Mouse (Mus musculus) embryonic facial prominence, embryonic 11.5 days (tissue): Measurements from ENCODE around the gene Ttc39b. TPM values are rescaled to one million over a fixed set of nuclear protein-coding genes. Genes with fewer than 3 reads are reported as not detected.

Source experiments
- ATAC-seq: fragments of 200-750 bp; cut with Nextera tagmentation; replicated peaks from 2 replicates; pipeline ENCODE4 v1.8.0; 2017; ENCODE audit warnings: low read depth; ENCODE audit not compliant: insufficient number of reproducible peaks, low FRiP score, low TSS enrichment
- DNase-seq: peaks from one replicate; pipeline ENCODE4 v3.0.0-alpha.2; 2015; ENCODE audit warnings: low spot score
- H3K27ac ChIP-seq: fragments of 300-500 bp; sonication (generic); replicated peaks from 2 replicates; pipeline ENCODE4 v1.5.1; 2014; ENCODE audit warnings: mild to moderate bottlenecking, low read depth, low read length, control low read depth
- H3K27me3 ChIP-seq: fragments of 300-500 bp; sonication (generic); 2 replicates; pipeline ENCODE4 v1.6.1; 2014; ENCODE audit warnings: mild to moderate bottlenecking, low read length, moderate library complexity, mixed read lengths; ENCODE audit not compliant: control insufficient read depth, insufficient read depth
- H3K36me3 ChIP-seq: fragments of 300-500 bp; sonication (generic); replicated peaks from 2 replicates; pipeline ENCODE4 v1.6.1; 2014; ENCODE audit warnings: low read depth, mild to moderate bottlenecking, low read length, moderate library complexity, mixed read lengths; ENCODE audit not compliant: control insufficient read depth, insufficient read depth
- H3K4me1 ChIP-seq: fragments of 300-500 bp; sonication (generic); 2 replicates; pipeline ENCODE4 v1.6.1; 2014; ENCODE audit warnings: low read length, mixed read lengths; ENCODE audit not compliant: control insufficient read depth, insufficient read depth
- H3K4me2 ChIP-seq: fragments of 300-500 bp; sonication (generic); 2 replicates; pipeline ENCODE4 v1.6.1; 2014; ENCODE audit warnings: low read depth, mild to moderate bottlenecking, control low read depth, low read length, moderate library complexity
- H3K4me3 ChIP-seq: fragments of 300-500 bp; sonication (generic); 2 replicates; pipeline ENCODE4 v1.5.1; 2014; ENCODE audit warnings: low read depth, low read length, control low read depth
- H3K9ac ChIP-seq: fragments of 300-500 bp; sonication (generic); replicated peaks from 2 replicates; pipeline ENCODE4 v1.6.1; 2014; ENCODE audit warnings: mild to moderate bottlenecking, control low read depth, low read length
- H3K9me3 ChIP-seq: fragments of 300-500 bp; sonication (generic); replicated peaks from 2 replicates; pipeline ENCODE4 v1.6.1; 2016; ENCODE audit warnings: mild to moderate bottlenecking, low read length, inconsistent platforms, mixed read lengths; ENCODE audit not compliant: control insufficient read depth
- WGBS: fragments of 180-500 bp; shearing (Covaris S2); extraction: QIAGEN DNeasy Blood & Tissue Kit; methylation state at CpG from one replicate; pipeline ENCODE4 v1.1.7; 2014; 5-methylcytosine and 5-hydroxymethylcytosine counted together
- polyA plus RNA-seq: library from polyadenylated mRNA; unstranded; fragments of >200 nt; fragmentation: Nextera tagmentation; extraction: Ambion mirVana; gene quantifications from 2 replicates; pipeline ENCODE4 v1.2.1, GENCODE M21; 2014

Gene Ttc39b
- polyA plus RNA-seq, 1 experiment from 2014 or later = 3.1 TPM

- Histone ChIP-seq H3K27ac (no peak overlapping the region), H3K9ac (no peak overlapping the region), H3K4me2 (no peak overlapping the region), H3K36me3 (no peaks in the 10 kb centered on the region), H3K4me1 (no peaks in the 10 kb centered on the region), H3K9me3 (no peaks in the 10 kb centered on the region), H3K4me3 (no peak overlapping the region), H3K27me3 (no peaks in the 10 kb centered on the region)
- 73% methylated on average over 12 of the region's 12 CpGs for WGBS
- ATAC-seq (no peak), DNase-seq (no peak)
These were observed 16.2 kb downstream of the Ttc39b start for GRCm38 (mm10) chr4:83307686-83308469.

GRCm38 (mm10) chr4:83306879-83307278, 17.2 kb downstream of the Ttc39b start:
- DNase-seq (peak; percentile 42), ATAC-seq (no peak)
- Histone ChIP-seq H3K4me3 (no peak overlapping the region), H3K36me3 (no peaks in the 10 kb centered on the region), H3K27me3 (no peaks in the 10 kb centered on the region), H3K27ac (no peak overlapping the region), H3K4me2 (no peak overlapping the region), H3K9me3 (no peaks in the 10 kb centered on the region), H3K4me1 (no peaks in the 10 kb centered on the region), H3K9ac (no peak overlapping the region)
- WGBS = 86% methylated on average over 7 of the region's 7 CpGs

DNA sequence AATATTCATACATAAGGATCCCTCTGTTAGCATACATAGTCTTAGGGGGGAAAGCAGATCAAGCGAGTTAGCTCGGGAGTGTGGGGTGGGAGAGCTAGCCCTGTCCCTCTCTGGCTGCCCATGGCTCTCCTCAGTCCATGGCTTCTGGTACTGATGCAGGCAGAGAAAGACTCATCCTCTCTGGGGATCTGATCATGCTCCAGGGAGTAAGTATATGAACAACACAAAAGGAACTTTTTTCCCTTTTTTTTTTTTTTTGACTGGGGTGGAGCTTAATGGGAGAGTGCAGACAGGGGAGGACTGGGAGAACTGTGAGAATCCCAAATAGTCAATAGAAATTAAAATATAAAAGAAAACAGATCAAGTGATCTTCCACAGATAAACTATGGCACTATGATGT, 19.0 kb downstream of the Ttc39b start:
- no peaks in the 10 kb centered on the region for H3K9me3 ChIP-seq
- WGBS = 80% methylated on average over 2 of the region's 2 CpGs
- ATAC-seq (no peak), DNase-seq (no peak)
- H3K27me3 ChIP-seq = no peaks in the 10 kb centered on the region
- H3K4me1 ChIP-seq = no peaks in the 10 kb centered on the region
- no peak overlapping the region for H3K9ac ChIP-seq
- no peak overlapping the region for H3K4me3 ChIP-seq
- no peak overlapping the region for H3K27ac ChIP-seq
- H3K36me3 ChIP-seq = no peaks in the 10 kb centered on the region
- H3K4me2 ChIP-seq = no peak overlapping the region

DNA sequence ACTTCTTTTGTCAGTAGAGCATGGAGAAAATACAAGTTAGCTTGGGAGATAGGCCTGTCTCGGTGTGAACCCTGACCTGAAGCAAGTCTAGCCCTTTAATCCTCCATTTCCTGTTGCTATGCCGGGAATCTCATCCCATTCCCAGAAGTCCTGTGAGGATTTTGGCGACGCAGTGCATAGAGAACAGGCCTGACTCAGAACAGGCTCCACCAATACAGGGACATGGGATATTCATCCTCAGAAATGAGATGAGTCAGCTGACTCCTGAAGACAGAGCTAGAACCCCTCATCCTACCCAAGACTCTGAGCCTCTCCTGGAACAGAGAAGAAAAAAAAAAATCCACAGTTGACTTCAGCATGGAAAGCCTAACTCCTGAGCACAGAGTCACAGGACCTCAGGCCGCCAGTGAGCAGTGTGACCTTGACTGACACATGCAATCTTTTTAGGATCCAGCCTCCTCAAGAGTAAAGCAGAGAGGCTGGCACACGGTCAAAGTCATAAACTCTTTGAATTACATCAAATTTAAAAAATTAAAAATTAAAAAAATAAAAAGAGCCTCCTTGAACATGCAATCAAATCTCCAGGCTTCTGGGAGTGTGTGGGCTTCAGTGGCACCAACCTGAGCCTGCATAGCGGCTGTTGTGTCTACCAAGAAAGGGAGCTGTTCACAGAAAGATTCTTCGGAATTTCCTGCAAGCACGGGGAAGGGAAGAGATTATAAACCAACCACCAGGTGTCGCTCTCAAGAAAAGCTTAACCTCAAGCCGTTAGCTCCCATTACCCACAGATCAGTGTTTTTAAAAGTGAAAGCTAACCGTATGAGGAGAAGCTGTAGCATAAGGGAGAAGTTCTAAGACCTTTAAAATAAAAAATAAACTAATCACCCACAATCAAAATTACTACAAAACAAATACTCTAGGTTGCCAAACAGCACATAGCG, 20.9 kb downstream of the Ttc39b start:
- H3K9me3 ChIP-seq = no peaks in the 10 kb centered on the region
- H3K9ac ChIP-seq = no peak overlapping the region
- H3K4me2 ChIP-seq = no peak overlapping the region
- H3K27me3 ChIP-seq = no peaks in the 10 kb centered on the region
- 33% methylated on average over 13 of the region's 13 CpGs for WGBS
- H3K4me3 ChIP-seq = no peak overlapping the region
- DNase-seq = peak; percentile 92
- H3K27ac ChIP-seq = no peak overlapping the region
- H3K36me3 ChIP-seq = no peaks in the 10 kb centered on the region
- H3K4me1 ChIP-seq = no peaks in the 10 kb centered on the region
- ATAC-seq = 0 out of 2 replicates have a peak, but pooled peaks have one; percentile 46

DNA sequence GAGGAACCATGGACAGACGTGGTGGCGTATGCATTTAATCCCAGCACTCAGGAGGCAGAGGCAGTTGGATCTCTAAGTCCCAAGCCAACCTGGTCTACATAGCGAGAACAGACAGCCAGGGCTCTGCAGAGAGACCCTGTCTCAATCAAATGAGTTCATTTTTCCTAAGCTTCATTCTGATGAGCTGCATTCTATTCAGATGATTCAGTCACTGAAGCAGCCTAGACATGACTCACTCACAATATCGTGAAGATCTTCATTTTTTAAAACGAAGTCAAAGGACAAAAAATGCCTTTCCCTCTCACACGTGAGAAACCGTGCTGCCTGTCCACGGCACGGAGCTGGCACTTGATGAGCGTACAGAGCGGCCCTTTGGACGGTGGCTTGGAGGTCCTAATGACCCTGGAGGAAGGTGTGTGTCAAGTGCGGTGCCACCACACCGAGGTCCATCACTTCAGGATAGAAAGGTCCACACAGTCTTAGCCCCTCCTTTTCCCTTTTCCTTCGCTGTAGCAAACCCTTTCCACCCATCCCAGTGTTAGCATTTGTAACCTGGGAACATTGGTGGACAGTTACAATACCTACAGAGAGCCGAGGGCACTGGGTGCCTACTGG, 21.8 kb downstream of the Ttc39b start:
- 90% methylated on average over 16 of the region's 16 CpGs for WGBS
- Histone ChIP-seq H3K27me3 (no peaks in the 10 kb centered on the region), H3K27ac (no peak overlapping the region), H3K36me3 (no peaks in the 10 kb centered on the region), H3K4me1 (no peaks in the 10 kb centered on the region), H3K4me3 (no peak overlapping the region), H3K9me3 (no peaks in the 10 kb centered on the region), H3K4me2 (no peak overlapping the region), H3K9ac (no peak overlapping the region)
- DNase-seq = no peak
- ATAC-seq = no peak

- H3K27ac ChIP-seq = no peak overlapping the region
- DNase-seq (no peak), ATAC-seq (no peak)
- no peak overlapping the region for H3K9ac ChIP-seq
- H3K4me3 ChIP-seq = no peak overlapping the region
- no peaks in the 10 kb centered on the region for H3K4me1 ChIP-seq
- no peak overlapping the region for H3K4me2 ChIP-seq
- no peaks in the 10 kb centered on the region for H3K36me3 ChIP-seq
- no peaks in the 10 kb centered on the region for H3K9me3 ChIP-seq
- H3K27me3 ChIP-seq = no peaks in the 10 kb centered on the region
- 93% methylated on average over 1 of the region's 1 CpGs for WGBS
These were observed 22.3 kb downstream of the Ttc39b start for GRCm38 (mm10) chr4:83301713-83302112.

GRCm38 (mm10) chr4:83284768-83285350, 39.2 kb downstream of the Ttc39b start:
- Histone ChIP-seq H3K9ac (peak overlapping the region; percentile 27; the same call in 1 of the 2 replicates), H3K27ac (no peak overlapping the region), H3K4me1 (no peaks in the 10 kb centered on the region), H3K4me3 (peak overlapping the region; percentile 29), H3K9me3 (no peaks in the 10 kb centered on the region), H3K4me2 (peak overlapping the region; percentile 50), H3K27me3 (no peaks in the 10 kb centered on the region), H3K36me3 (no peaks in the 10 kb centered on the region)
- peak; percentile 47 for DNase-seq
- WGBS = 3% methylated on average over 12 of the region's 12 CpGs
- no peak for ATAC-seq
